Mouse (Mus musculus) small intestine, adult 2 months (tissue): ENCODE data around the gene Ccdc77. TPM values are rescaled to one million over a fixed set of nuclear protein-coding genes. Genes with fewer than 3 reads are reported as not detected.
A peak's percentile ranks its signal among the peaks of the same experiment; 100 is the strongest.

Experiments used
- H3K27ac ChIP-seq: fragments of 200-500 bp; 2 replicates; pipeline ENCODE4 v1.5.1; 2012; ENCODE audit warnings: low read depth, low read length, control low read depth, inconsistent platforms; ENCODE audit not compliant: insufficient read depth
- H3K27me3 ChIP-seq: fragments of 200-500 bp; 2 replicates; pipeline ENCODE4 v1.6.1; 2012; ENCODE audit warnings: mild to moderate bottlenecking, moderate library complexity, low read length, inconsistent platforms; ENCODE audit not compliant: control insufficient read depth, insufficient read depth
- H3K36me3 ChIP-seq: fragments of 200-500 bp; 2 replicates; pipeline ENCODE4 v1.6.1; 2012; ENCODE audit warnings: mild to moderate bottlenecking, low read length, control low read depth, inconsistent platforms; ENCODE audit not compliant: control insufficient read depth, insufficient read depth
- H3K4me1 ChIP-seq: fragments of 200-500 bp; 2 replicates; pipeline ENCODE4 v1.6.1; 2012; ENCODE audit warnings: low read length, inconsistent platforms, mixed read lengths; ENCODE audit not compliant: control insufficient read depth, insufficient read depth, insufficient read length
- H3K4me3 ChIP-seq: fragments of 200-500 bp; 2 replicates; pipeline ENCODE4 v1.5.1; 2012; ENCODE audit warnings: low read depth, mild to moderate bottlenecking, control low read depth, inconsistent platforms, low read length, moderate library complexity
- CTCF ChIP-seq: fragments of 200-500 bp; IDR thresholded peaks from 2 replicates; pipeline ENCODE4 v1.5.1; 2012; ENCODE audit warnings: low read depth, mild to moderate bottlenecking, control low read depth, inconsistent platforms, low read length, moderate library complexity, mixed read lengths; ENCODE audit not compliant: insufficient replicate concordance, insufficient read length; ENCODE audit errors: extremely low read depth
- POLR2A ChIP-seq: fragments of 200-500 bp; IDR thresholded peaks from 2 replicates; pipeline ENCODE4 v1.6.1; 2012; ENCODE audit warnings: low read depth, mild to moderate bottlenecking, control low read depth, inconsistent platforms, low read length, moderate library complexity
- WGBS: fragments of 180-500 bp; shearing (Covaris S2); methylation state at CpG from one replicate; pipeline ENCODE4 v1.1.7; 2018; 5-methylcytosine and 5-hydroxymethylcytosine counted together
- polyA plus RNA-seq: library from polyadenylated mRNA; depleted of rRNA; stranded (reverse); fragments of >200 nt; gene quantifications from 2 replicates; pipeline ENCODE4 v1.2.3, GENCODE M21; 2012

The Ccdc77 gene
- polyA plus RNA-seq, 1 experiment, result 0.58 TPM

- TF ChIP-seq CTCF (no peak), POLR2A (no peak)
- Histone ChIP-seq H3K27ac (no peak overlapping the region), H3K4me1 (no peaks in the 10 kb centered on the region), H3K36me3 (peaks cover 29% of the 10 kb centered on the region), H3K4me3 (no peak overlapping the region), H3K27me3 (no peaks in the 10 kb centered on the region)
- WGBS, result 38% methylated on average over 1 of the region's 1 CpGs
These were observed 20.2 kb downstream of the Ccdc77 start for GRCm38 (mm10) chr6:120343992-120344391.

GRCm38 (mm10) chr6:120332351-120332750 is 31.8 kb downstream of the Ccdc77 start:
- Histone ChIP-seq H3K4me1 (no peaks in the 10 kb centered on the region), H3K4me3 (no peak overlapping the region), H3K27ac (no peak overlapping the region), H3K27me3 (no peaks in the 10 kb centered on the region), H3K36me3 (peaks cover 25% of the 10 kb centered on the region)
- WGBS, result 72% methylated on average over 2 of the region's 2 CpGs
- TF ChIP-seq POLR2A (no peak), CTCF (no peak)

GRCm38 (mm10) chr6:120324295-120324927 is 39.8 kb downstream of the Ccdc77 start:
- Histone ChIP-seq H3K27me3 (no peaks in the 10 kb centered on the region), H3K4me1 (no peaks in the 10 kb centered on the region), H3K36me3 (peaks cover 12% of the 10 kb centered on the region; the same call in 1 of the 2 replicates), H3K4me3 (no peak overlapping the region), H3K27ac (no peak overlapping the region)
- TF ChIP-seq POLR2A (no peak), CTCF (no peak)
- 28% methylated on average over 6 of the region's 6 CpGs for WGBS

GRCm38 (mm10) chr6:120320369-120320768 is 43.8 kb downstream of the Ccdc77 start:
- H3K4me3 ChIP-seq, result no peak overlapping the region
- WGBS, result 60% methylated on average over 2 of the region's 2 CpGs
- peaks cover 4% of the 10 kb centered on the region for H3K4me1 ChIP-seq
- no peak overlapping the region for H3K27ac ChIP-seq
- TF ChIP-seq CTCF, result no peak
- TF ChIP-seq POLR2A, result no peak
- no peaks in the 10 kb centered on the region for H3K27me3 ChIP-seq
- 0 out of 2 replicates have a peak, but pooled peaks cover 4% of the 10 kb centered on the region for H3K36me3 ChIP-seq

GRCm38 (mm10) chr6:120319129-120319528 is 45.0 kb downstream of the Ccdc77 start:
- peaks cover 4% of the 10 kb centered on the region for H3K4me1 ChIP-seq
- no peaks in the 10 kb centered on the region for H3K27me3 ChIP-seq
- H3K27ac ChIP-seq, result peak overlapping the region; percentile 54; the same call in 1 of the 2 replicates
- WGBS, result 27% methylated on average over 9 of the region's 9 CpGs
- no peak for TF ChIP-seq CTCF
- no peak for TF ChIP-seq POLR2A
- H3K36me3 ChIP-seq, result no peaks in the 10 kb centered on the region
- H3K4me3 ChIP-seq, result no peak overlapping the region

DNA sequence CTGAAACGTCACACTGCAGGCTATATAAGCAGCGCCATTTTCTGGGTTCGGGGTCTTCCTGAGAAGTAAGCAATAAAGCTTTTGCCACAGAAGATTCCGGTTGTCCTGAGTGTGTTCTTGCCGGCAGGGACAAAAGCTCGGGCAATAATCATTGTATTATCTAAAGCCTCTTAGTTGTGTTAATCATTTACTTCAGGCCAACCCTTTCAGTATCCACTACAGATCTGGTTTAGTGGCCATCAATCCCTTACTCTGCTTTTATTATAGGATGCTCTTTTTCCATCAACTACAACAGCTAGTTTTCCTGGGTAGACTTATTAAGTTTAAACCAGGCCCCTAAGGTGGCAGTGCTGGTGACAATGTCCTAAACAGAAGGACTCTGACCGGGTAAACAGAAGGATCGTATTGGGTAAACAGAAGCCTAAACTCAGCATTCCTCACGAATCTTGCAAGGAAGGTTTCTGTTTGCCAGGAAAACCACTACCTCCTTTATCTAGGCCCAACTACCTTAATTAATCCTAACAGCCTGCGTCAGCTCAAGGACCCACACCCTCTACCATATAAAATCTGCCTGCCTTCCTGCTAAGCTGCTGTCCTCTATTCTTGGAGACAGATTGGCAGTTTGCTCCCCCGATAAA is 45.8 kb downstream of the Ccdc77 start:
- no peak overlapping the region; the same call in 1 of the 2 replicates for H3K4me3 ChIP-seq
- peak overlapping the region; percentile 54; the same call in 1 of the 2 replicates for H3K27ac ChIP-seq
- H3K36me3 ChIP-seq, result no peaks in the 10 kb centered on the region
- H3K27me3 ChIP-seq, result no peaks in the 10 kb centered on the region
- WGBS, result 22% methylated on average over 11 of the region's 11 CpGs
- H3K4me1 ChIP-seq, result peaks cover 4% of the 10 kb centered on the region
- TF ChIP-seq CTCF, result no peak
- TF ChIP-seq POLR2A, result no peak

DNA sequence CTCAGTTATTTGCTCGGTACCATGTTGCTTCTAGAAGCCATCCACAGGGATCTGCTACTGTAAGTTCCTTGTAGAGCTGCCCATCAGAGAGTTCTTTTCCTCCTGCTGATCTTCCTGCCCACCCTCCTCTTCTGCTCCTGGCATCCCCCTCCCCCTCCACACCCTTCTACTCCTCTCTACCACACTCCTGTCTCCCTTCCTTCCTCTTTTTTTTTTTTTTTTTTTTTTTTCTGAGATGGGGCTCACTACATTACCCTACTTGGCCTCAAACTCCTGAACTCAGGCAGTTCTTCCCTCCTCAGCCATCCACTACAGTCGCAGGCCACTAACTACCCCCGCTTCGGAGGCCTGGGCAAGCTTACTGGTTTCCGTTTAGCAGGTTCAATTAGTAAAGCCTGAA is 51.7 kb downstream of the Ccdc77 start:
- H3K27me3 ChIP-seq, result no peaks in the 10 kb centered on the region
- WGBS, result 74% methylated on average over 5 of the region's 5 CpGs
- TF ChIP-seq POLR2A, result no peak
- TF ChIP-seq CTCF, result no peak
- peaks cover 4% of the 10 kb centered on the region; the same call in 1 of the 2 replicates for H3K4me1 ChIP-seq
- no peak overlapping the region for H3K27ac ChIP-seq
- no peak overlapping the region for H3K4me3 ChIP-seq
- H3K36me3 ChIP-seq, result no peaks in the 10 kb centered on the region
